7 mouse cellular contexts compared by ENCODE assay signal in the genomic region with DNA sequence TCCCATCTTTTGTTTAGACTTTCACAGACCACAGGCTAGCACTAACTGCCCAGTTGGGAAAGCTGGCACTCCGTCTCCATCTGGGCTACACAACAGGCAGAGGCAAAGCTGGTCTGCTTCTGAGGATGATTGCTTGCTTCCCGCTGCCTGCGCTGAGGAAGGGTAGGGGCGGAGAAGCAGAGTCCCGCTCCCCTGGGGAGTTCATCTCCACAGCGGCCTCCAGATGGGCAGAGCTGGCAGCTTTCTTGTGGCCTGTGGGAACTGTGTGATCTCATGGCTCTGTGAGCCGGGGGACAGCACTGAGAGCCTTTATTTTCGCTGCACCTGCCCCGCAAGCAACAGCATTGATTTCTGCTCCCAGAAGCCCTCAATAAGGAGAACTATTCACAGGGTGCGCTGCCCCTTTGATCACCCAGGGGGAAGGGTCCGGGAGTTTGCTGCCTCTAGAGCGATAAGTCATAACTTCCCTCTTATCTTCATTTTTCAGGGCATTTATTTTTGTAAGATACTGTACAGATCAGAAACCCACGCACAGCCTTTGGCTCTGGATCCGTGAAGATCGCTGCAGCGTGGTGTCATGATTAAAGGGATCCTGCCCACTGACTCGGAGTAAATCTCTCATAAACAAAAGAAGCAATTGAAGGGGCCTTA.
DNase-seq lines count a peak whose midpoint lies in the region; ATAC-seq and TF ChIP-seq lines count a peak whose summit lies in the region.

No protein-coding gene starts in this region.

- peaks cover 11% of the 10 kb centered on the region for H3K4me1 ChIP-seq in G1E (ENCODE audit: insufficient read depth, low read depth, low read length)
- H3K4me1 ChIP-seq in limb, embryonic 11.5 days (ENCODE audit: control insufficient read depth, insufficient read depth, low read length), result peaks cover 3% of the 10 kb centered on the region; the same call in 1 of the 2 replicates
- H3K4me1 ChIP-seq in neural tube, embryonic 13.5 days (replicated peaks), result peaks cover 10% of the 10 kb centered on the region

- peaks cover 14% of the 10 kb centered on the region for H3K27me3 ChIP-seq in G1E (ENCODE audit: insufficient read depth, low read length)
- H3K27me3 ChIP-seq in limb, embryonic 11.5 days (ENCODE audit: control insufficient read depth, insufficient read depth, low read length), result peaks cover 11% of the 10 kb centered on the region
- H3K27me3 ChIP-seq in neural tube, embryonic 13.5 days, result no peaks in the 10 kb centered on the region

- DNase-seq in G1E (ENCODE audit: low spot score), result peak; percentile 14
- DNase-seq in Muller cell, postnatal 12 days (ENCODE audit: inconsistent ontology term), result peak; percentile 60
- DNase-seq in frontal cortex, postnatal 36 days (ENCODE audit: low spot score in 2 of 2), result peak; percentile 9 to 10
- peak; percentile 31 for DNase-seq in limb, embryonic 11.5 days (ENCODE audit: low spot score)
- DNase-seq in urinary bladder, postnatal 14 days (ENCODE audit: low spot score), result no peak

- H3K4me3 ChIP-seq in G1E (ENCODE audit: low read depth, low read length), result no peak overlapping the region
- no peak overlapping the region for H3K4me3 ChIP-seq in limb, embryonic 11.5 days (ENCODE audit: low read depth, low read length)
- H3K4me3 ChIP-seq in neural tube, embryonic 13.5 days, result peak overlapping the region; percentile 32

- ATAC-seq in G1E (ENCODE audit: extremely low read depth, insufficient number of reproducible peaks, low FRiP score, poor library complexity, severe bottlenecking), result peak; percentile 70
- no peak for ATAC-seq in limb, embryonic 11.5 days (ENCODE audit: insufficient number of reproducible peaks, low FRiP score, low TSS enrichment, low read depth)
- peak; percentile 88 for ATAC-seq in neural tube, embryonic 13.5 days (ENCODE audit: low read depth)
- no peak for ATAC-seq in erythroblast, adult 5-6 weeks (replicated peaks; ENCODE audit: low FRiP score, poor library complexity, severe bottlenecking)

- H3K27ac ChIP-seq in limb, embryonic 11.5 days (replicated peaks; ENCODE audit: low read depth, low read length), result no peak overlapping the region
- peak overlapping the region; percentile 71 for H3K27ac ChIP-seq in neural tube, embryonic 13.5 days (replicated peaks)

- H3K9me3 ChIP-seq in G1E (replicated peaks), result peaks cover 2% of the 10 kb centered on the region; the same call in 1 of the 2 replicates
- H3K9me3 ChIP-seq in limb, embryonic 11.5 days (ENCODE audit: control insufficient read depth, low read length), result no peaks in the 10 kb centered on the region
- peaks cover 25% of the 10 kb centered on the region for H3K9me3 ChIP-seq in neural tube, embryonic 13.5 days

- H3K36me3 ChIP-seq in G1E (replicated peaks), result no peaks in the 10 kb centered on the region
- no peaks in the 10 kb centered on the region for H3K36me3 ChIP-seq in limb, embryonic 11.5 days (ENCODE audit: control insufficient read depth, insufficient read depth, low read length)
- no peaks in the 10 kb centered on the region for H3K36me3 ChIP-seq in neural tube, embryonic 13.5 days

- no peak for TF ChIP-seq CTCF in G1E (IDR thresholded peaks at IDR 0.05; ENCODE audit: low read depth, low read length)

- H3K4me2 ChIP-seq in limb, embryonic 11.5 days (ENCODE audit: low read depth, severe bottlenecking), result peak overlapping the region; percentile 16; the same call in 1 of the 2 replicates
- peak overlapping the region; percentile 59 for H3K4me2 ChIP-seq in neural tube, embryonic 13.5 days

- no peak overlapping the region for H3K9ac ChIP-seq in limb, embryonic 11.5 days (ENCODE audit: low read length)
- peak overlapping the region; percentile 48 for H3K9ac ChIP-seq in neural tube, embryonic 13.5 days

- 4% methylated on average over 17 of the region's 17 CpGs for WGBS in limb, embryonic 11.5 days
- WGBS in neural tube, embryonic 13.5 days, result under 1% methylated on average over 17 of the region's 17 CpGs

Comparison
In these comparisons a context has a peak if more than half of its experiments do, and no peak if none do; other contexts are left out.
1. ATAC-seq: peak in G1E (single experiment) and neural tube, embryonic 13.5 days (single experiment); none in limb, embryonic 11.5 days (single experiment) and erythroblast, adult 5-6 weeks (single experiment).